Mouse (Mus musculus) MEL (cell line): ENCODE measurements around the gene Fam221b. TPM values are rescaled to one million over a fixed set of nuclear protein-coding genes. Genes with fewer than 3 reads are reported as not detected.

Source experiments
- DNase-seq: peaks from one replicate; pipeline ENCODE4 v3.0.0; 2011; ENCODE audit warnings: low read depth, low spot score
- H3K27ac ChIP-seq: 2 replicates; pipeline ENCODE4 v1.5.1; 2012; ENCODE audit warnings: low read depth, mild to moderate bottlenecking, control low read depth, low read length, moderate library complexity; ENCODE audit not compliant: control insufficient read depth
- H3K27me3 ChIP-seq, 2 experiments: fragments of 150-350 bp in 1 of 2; sonication (generic) in 1 of 2; 2 replicates each; pipeline ENCODE4 v1.6.1; 2012; ENCODE audit warnings: low read length in 2 of 2, mild to moderate bottlenecking in 2 of 2, improper control_type of control experiment in 1 of 2, moderate library complexity in 1 of 2; ENCODE audit not compliant: insufficient read depth in 2 of 2, control insufficient read depth in 1 of 2
- H3K36me3 ChIP-seq, 2 experiments: 2 replicates each; pipeline ENCODE4 v1.6.1; 2012 to 2014; ENCODE audit warnings: low read length in 2 of 2, improper control_type of control experiment in 1 of 2, inconsistent platforms in 1 of 2, mild to moderate bottlenecking in 1 of 2; ENCODE audit not compliant: insufficient read depth in 2 of 2, control insufficient read depth in 1 of 2
- H3K4me1 ChIP-seq, 2 experiments: fragments of 150-350 bp in 1 of 2; sonication (generic) in 1 of 2; 2 replicates each; pipeline ENCODE4 v1.6.1; 2012; ENCODE audit warnings: low read length in 2 of 2, improper control_type of control experiment in 1 of 2, mild to moderate bottlenecking in 1 of 2; ENCODE audit not compliant: insufficient read depth in 2 of 2, control insufficient read depth in 1 of 2
- H3K4me3 ChIP-seq, 2 experiments: fragments of 150-350 bp in 1 of 2; sonication (generic) in 1 of 2; 2 replicates each; pipeline ENCODE4 v1.5.1; 2012; ENCODE audit warnings: low read depth in 2 of 2, low read length in 2 of 2, mild to moderate bottlenecking in 2 of 2, moderate library complexity in 2 of 2, control low read depth in 1 of 2, improper control_type of control experiment in 1 of 2; ENCODE audit not compliant: control insufficient read depth in 1 of 2, insufficient read depth in 1 of 2
- H3K79me2 ChIP-seq: 2 replicates; pipeline ENCODE4 v1.6.1; 2012; ENCODE audit warnings: mild to moderate bottlenecking, low read length, moderate library complexity; ENCODE audit not compliant: control insufficient read depth, poor library complexity, insufficient read depth
- H3K9ac ChIP-seq: 2 replicates; pipeline ENCODE4 v1.6.1; 2012; ENCODE audit warnings: low read depth, mild to moderate bottlenecking, control low read depth, low read length, moderate library complexity; ENCODE audit not compliant: control insufficient read depth, poor library complexity, severe bottlenecking
- H3K9me3 ChIP-seq: fragments of 150-350 bp; sonication (generic); replicated peaks from 2 replicates; pipeline ENCODE4 v1.6.1; 2012; ENCODE audit warnings: mild to moderate bottlenecking, low read length, improper control_type of control experiment, moderate library complexity; ENCODE audit not compliant: insufficient read depth
- CTCF ChIP-seq, 3 experiments: IDR thresholded peaks in 2 of 3; conservative IDR thresholded peaks in 1 of 3; 2 replicates each; pipeline ENCODE4 v1.5.1; 2011 to 2012; ENCODE audit warnings: low read length in 3 of 3, low read depth in 2 of 3, mild to moderate bottlenecking in 2 of 3, improper control_type of control experiment in 1 of 3, inconsistent platforms in 1 of 3, mixed read lengths in 1 of 3, moderate library complexity in 1 of 3; ENCODE audit not compliant: control insufficient read depth in 1 of 3, insufficient read depth in 1 of 3, poor library complexity in 1 of 3, severe bottlenecking in 1 of 3
- ELF1 ChIP-seq: IDR thresholded peaks from 2 replicates; pipeline ENCODE4 v1.6.1; 2014; ENCODE audit warnings: low read depth, mild to moderate bottlenecking, inconsistent platforms, low read length, improper control_type of control experiment, moderate library complexity
- EP300 ChIP-seq, 2 experiments: IDR thresholded peaks; 2 replicates each; pipeline ENCODE4 v1.6.1; 2011; ENCODE audit warnings: improper control_type of control experiment in 2 of 2, low read length in 2 of 2, low read depth in 1 of 2, mild to moderate bottlenecking in 1 of 2
- ETS1 ChIP-seq: IDR thresholded peaks from 2 replicates; pipeline ENCODE4 v1.6.1; 2012; ENCODE audit warnings: low read depth, mild to moderate bottlenecking, inconsistent platforms, low read length, improper control_type of control experiment, moderate library complexity
- GABPA ChIP-seq: IDR thresholded peaks from 2 replicates; pipeline ENCODE4 v1.6.1; 2012; ENCODE audit warnings: low read depth, mild to moderate bottlenecking, inconsistent platforms, low read length, improper control_type of control experiment, moderate library complexity
- GATA1 ChIP-seq: IDR thresholded peaks from 2 replicates; pipeline ENCODE4 v1.6.1; 2011; ENCODE audit warnings: low read depth, low read length, improper control_type of control experiment
- JUND ChIP-seq: IDR thresholded peaks from 2 replicates; pipeline ENCODE4 v1.6.1; 2011; ENCODE audit warnings: low read depth, mild to moderate bottlenecking, improper control_type of control experiment, low read length
- KAT2A ChIP-seq: conservative IDR thresholded peaks from 2 replicates; pipeline ENCODE4 v1.6.1; 2012; ENCODE audit warnings: low read depth, low read length, improper control_type of control experiment, inconsistent platforms
- MAX ChIP-seq: IDR thresholded peaks from 2 replicates; pipeline ENCODE4 v1.6.1; 2011; ENCODE audit warnings: low read length, improper control_type of control experiment
- MAZ ChIP-seq: IDR thresholded peaks from 2 replicates; pipeline ENCODE4 v1.6.1; 2012; ENCODE audit warnings: low read depth, mild to moderate bottlenecking, inconsistent platforms, low read length, improper control_type of control experiment
- MEF2A ChIP-seq: IDR thresholded peaks from 2 replicates; pipeline ENCODE4 v1.6.1; 2014; ENCODE audit warnings: low read depth, mild to moderate bottlenecking, inconsistent platforms, low read length, improper control_type of control experiment; ENCODE audit not compliant: poor library complexity, insufficient replicate concordance, severe bottlenecking; ENCODE audit errors: extremely low read depth
- MXI1 ChIP-seq: IDR thresholded peaks from 2 replicates; pipeline ENCODE4 v1.6.1; 2011; ENCODE audit warnings: mild to moderate bottlenecking, low read depth, low read length, improper control_type of control experiment
- MYC ChIP-seq: IDR thresholded peaks from 2 replicates; pipeline ENCODE4 v1.6.1; 2011; ENCODE audit warnings: low read depth, mild to moderate bottlenecking, low read length, improper control_type of control experiment, moderate library complexity
- NRF1 ChIP-seq: IDR thresholded peaks from 2 replicates; pipeline ENCODE4 v1.6.1; 2014; ENCODE audit warnings: low read depth, mild to moderate bottlenecking, inconsistent platforms, low read length, improper control_type of control experiment, moderate library complexity; ENCODE audit not compliant: poor library complexity, insufficient read depth, severe bottlenecking
- POLR2A ChIP-seq, 2 experiments: IDR thresholded peaks; 2 replicates each; pipeline ENCODE4 v1.6.1; 2011 to 2012; ENCODE audit warnings: low read length in 2 of 2, mild to moderate bottlenecking in 2 of 2, control low read depth in 1 of 2, improper control_type of control experiment in 1 of 2, low read depth in 1 of 2, moderate library complexity in 1 of 2; ENCODE audit not compliant: control insufficient read depth in 1 of 2, insufficient read depth in 1 of 2, poor library complexity in 1 of 2
- POLR2AphosphoS2 ChIP-seq: IDR thresholded peaks from 2 replicates; pipeline ENCODE4 v1.6.1; 2011; ENCODE audit warnings: low read length, improper control_type of control experiment
- RAD21 ChIP-seq: IDR thresholded peaks from 2 replicates; pipeline ENCODE4 v1.6.1; 2011; ENCODE audit warnings: mild to moderate bottlenecking, low read depth, low read length, improper control_type of control experiment
- RCOR1 ChIP-seq: IDR thresholded peaks from 2 replicates; pipeline ENCODE4 v1.6.1; 2012; ENCODE audit warnings: low read depth, mild to moderate bottlenecking, inconsistent platforms, low read length, improper control_type of control experiment
- SIN3A ChIP-seq: IDR thresholded peaks from 2 replicates; pipeline ENCODE4 v1.6.1; 2012; ENCODE audit warnings: low read length, improper control_type of control experiment, inconsistent platforms
- SMC3 ChIP-seq: IDR thresholded peaks from 2 replicates; pipeline ENCODE4 v1.6.1; 2011; ENCODE audit warnings: low read depth, low read length, improper control_type of control experiment
- TAL1 ChIP-seq: IDR thresholded peaks from 2 replicates; pipeline ENCODE4 v1.6.1; 2012; ENCODE audit warnings: mild to moderate bottlenecking, inconsistent platforms, low read length, moderate library complexity, mixed read lengths
- TBP ChIP-seq: IDR thresholded peaks from 2 replicates; pipeline ENCODE4 v1.8.0; 2011; ENCODE audit warnings: low read depth, low read length, improper control_type of control experiment
- TCF12 ChIP-seq: IDR thresholded peaks from 2 replicates; pipeline ENCODE4 v1.6.1; 2014; ENCODE audit warnings: low read depth, mild to moderate bottlenecking, inconsistent platforms, low read length, improper control_type of control experiment, moderate library complexity
- UBTF ChIP-seq: IDR thresholded peaks from 2 replicates; pipeline ENCODE4 v1.6.1; 2012; ENCODE audit warnings: low read depth, mild to moderate bottlenecking, inconsistent platforms, low read length, improper control_type of control experiment, moderate library complexity, borderline replicate concordance; ENCODE audit not compliant: insufficient read depth
- USF1 ChIP-seq: IDR thresholded peaks from 2 replicates; pipeline ENCODE4 v1.6.1; 2014; ENCODE audit warnings: low read depth, mild to moderate bottlenecking, inconsistent platforms, low read length, improper control_type of control experiment, moderate library complexity
- USF2 ChIP-seq, 2 experiments: IDR thresholded peaks; 2 replicates each; pipeline ENCODE4 v1.6.1; 2011 to 2012; ENCODE audit warnings: improper control_type of control experiment in 2 of 2, low read length in 2 of 2, borderline replicate concordance in 1 of 2, inconsistent platforms in 1 of 2, low read depth in 1 of 2, mild to moderate bottlenecking in 1 of 2; ENCODE audit not compliant: insufficient read depth in 1 of 2
- ZMIZ1 ChIP-seq: IDR thresholded peaks from 2 replicates; pipeline ENCODE4 v1.6.1; 2012; ENCODE audit warnings: low read depth, mild to moderate bottlenecking, inconsistent platforms, low read length, improper control_type of control experiment, moderate library complexity
- ZNF384 ChIP-seq: IDR thresholded peaks from 2 replicates; pipeline ENCODE4 v1.6.1; 2012; ENCODE audit warnings: low read depth, mild to moderate bottlenecking, inconsistent platforms, low read length, improper control_type of control experiment
- polyA plus RNA-seq, 2 experiments: library from polyadenylated mRNA; stranded (reverse) in 1 of 2; unstranded in 1 of 2; fragments of >175 nt in 1 of 2; fragments of >200 nt in 1 of 2; gene quantifications; 2 replicates each; pipeline versions ENCODE4 v1.2.1 to v1.2.4; 2012; ENCODE audit warnings: low replicate concordance in 2 of 2, low read depth in 1 of 2; ENCODE audit not compliant: insufficient read length in 2 of 2, insufficient read depth in 1 of 2, missing spikeins in 1 of 2
- total RNA-seq: library from RNA; depleted of rRNA; stranded (reverse); fragments of 300-350 nt; gene quantifications from 2 replicates; pipeline ENCODE4 v1.2.3, GENCODE M21; 2012

Gene Fam221b
- total and polyA plus RNA-seq, 3 experiments, result 0.10 to 8.8 TPM; not detected in 1

DNA sequence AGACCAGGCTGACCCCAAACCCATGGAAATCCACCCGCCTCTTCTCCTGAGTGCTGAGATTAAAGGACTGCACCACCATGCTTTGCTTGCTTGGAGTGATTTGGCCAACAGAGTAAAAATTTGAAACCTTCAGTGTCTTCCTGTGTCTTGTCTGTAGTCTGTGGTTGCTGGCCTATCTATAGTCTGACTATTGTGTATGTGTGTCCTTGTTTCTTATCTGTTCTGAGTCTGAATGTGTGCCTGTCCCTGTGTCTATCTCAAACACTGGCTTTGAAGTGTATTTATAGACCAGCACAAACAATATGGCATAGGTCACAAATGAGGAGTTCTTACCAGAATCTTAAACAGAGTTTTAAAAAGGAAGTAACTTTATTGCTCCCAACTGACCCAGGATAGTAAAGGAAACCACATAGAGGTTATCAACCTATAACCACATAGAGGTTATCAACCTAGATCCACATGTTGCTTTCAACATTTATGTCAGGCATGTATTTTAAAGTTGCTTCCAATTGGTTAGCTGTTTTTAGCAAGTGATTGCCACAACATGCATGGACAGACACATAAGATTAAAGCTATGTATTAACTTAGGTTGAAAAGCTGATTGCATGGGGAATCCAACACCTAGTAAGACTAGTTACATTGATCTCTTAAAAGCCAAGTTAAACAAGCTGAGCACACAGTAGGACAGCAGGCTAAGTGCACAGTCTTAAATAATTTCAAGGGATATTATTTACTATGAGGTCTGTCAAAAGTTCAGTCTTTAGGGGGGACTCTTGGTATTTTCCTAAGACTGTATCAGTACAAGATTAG, 25.7 kb upstream of the Fam221b start (continued):
- TF ChIP-seq MXI1 (peak; percentile 63), USF2 (IDR thresholded peaks at IDR 0.05; ENCODE audit: borderline replicate concordance in 1 of 2, insufficient read depth in 1 of 2, low read depth in 1 of 2, low read length in 2 of 2) (no peak), ZMIZ1 (no peak), CTCF (IDR thresholded peaks at IDR 0.05 in 2 of 3, conservative IDR thresholded peaks at IDR 0.05 in 1 of 3; ENCODE audit: control insufficient read depth in 1 of 3, insufficient read depth in 1 of 3, low read depth in 2 of 3, low read length in 3 of 3, poor library complexity in 1 of 3, severe bottlenecking in 1 of 3) (no peak), MEF2A (peak; percentile 81; the same call in 1 of the 2 replicates), TCF12 (peak; percentile 70), RCOR1 (peak; percentile 75; the same call in 1 of the 2 replicates), NRF1 (no peak), TAL1 (peak; percentile 73), GABPA (no peak), ETS1 (peak; percentile 81; the same call in 1 of the 2 replicates), MAZ (no peak), JUND (no peak), ZNF384 (no peak), MAX (peak; percentile 45; the same call in 1 of the 2 replicates), SMC3 (no peak), KAT2A (no peak), UBTF (no peak)

DNA sequence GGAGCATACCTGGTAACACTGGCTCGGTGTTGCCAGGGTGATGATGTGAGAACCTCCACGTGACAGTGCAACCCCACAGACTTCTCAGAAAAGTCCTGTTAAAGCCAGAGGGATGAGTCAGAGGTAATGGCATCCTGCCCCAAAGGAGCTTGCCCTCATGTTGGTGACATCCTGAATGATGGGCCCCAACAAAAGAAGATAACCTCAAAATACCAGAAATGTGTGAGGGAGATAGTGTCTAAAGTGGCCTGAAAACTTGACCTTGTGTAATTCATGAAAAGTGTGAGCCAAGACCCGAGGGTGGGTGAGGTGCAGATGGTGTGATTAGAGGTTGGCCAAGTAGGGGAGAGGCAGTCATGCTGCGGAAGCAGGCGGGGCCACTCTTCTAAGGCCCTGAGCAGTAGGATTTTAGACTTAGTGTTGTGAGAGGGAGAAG, 24.9 kb upstream of the Fam221b start:
- 0 out of 4 replicates have a peak, but pooled peaks cover 0 to 3% of the 10 kb centered on the region in 2 experiments for H3K27me3 ChIP-seq
- peak; percentile 66 for DNase-seq
- H3K4me1 ChIP-seq, result peaks cover 4 to 28% of the 10 kb centered on the region in 2 experiments
- H3K79me2 ChIP-seq, result no peaks in the 10 kb centered on the region
- no peak overlapping the region for H3K4me3 ChIP-seq
- H3K9ac ChIP-seq, result no peak overlapping the region
- peak overlapping the region; percentile 43 for H3K27ac ChIP-seq
- TF ChIP-seq TBP (no peak), POLR2A (IDR thresholded peaks at IDR 0.05; ENCODE audit: control insufficient read depth in 1 of 2, insufficient read depth in 1 of 2, low read depth in 1 of 2, low read length in 2 of 2, poor library complexity in 1 of 2) (no peak), ETS1 (peak; percentile 39; the same call in 1 of the 2 replicates), SIN3A (no peak), RAD21 (no peak), TCF12 (no peak), TAL1 (peak; percentile 19; the same call in 1 of the 2 replicates), NRF1 (no peak), POLR2AphosphoS2 (no peak), MXI1 (no peak), MYC (no peak), EP300 (IDR thresholded peaks at IDR 0.05; ENCODE audit: low read depth in 1 of 2, low read length in 2 of 2) (peak; percentile 20 to 67; a peak in 3 of 4 replicates), ZNF384 (no peak), USF1 (peak; percentile 80), ELF1 (no peak), GATA1 (0 out of 2 replicates have a peak, but pooled peaks have one; percentile 25), MAX (peak; percentile 58), UBTF (no peak)
- peaks cover 0 to 23% of the 10 kb centered on the region in 2 experiments; a peak in 2 of 4 replicates for H3K36me3 ChIP-seq
- no peaks in the 10 kb centered on the region for H3K9me3 ChIP-seq
